Mouse (Mus musculus): ENCODE measurements around the gene Dnmt1.

DNA sequence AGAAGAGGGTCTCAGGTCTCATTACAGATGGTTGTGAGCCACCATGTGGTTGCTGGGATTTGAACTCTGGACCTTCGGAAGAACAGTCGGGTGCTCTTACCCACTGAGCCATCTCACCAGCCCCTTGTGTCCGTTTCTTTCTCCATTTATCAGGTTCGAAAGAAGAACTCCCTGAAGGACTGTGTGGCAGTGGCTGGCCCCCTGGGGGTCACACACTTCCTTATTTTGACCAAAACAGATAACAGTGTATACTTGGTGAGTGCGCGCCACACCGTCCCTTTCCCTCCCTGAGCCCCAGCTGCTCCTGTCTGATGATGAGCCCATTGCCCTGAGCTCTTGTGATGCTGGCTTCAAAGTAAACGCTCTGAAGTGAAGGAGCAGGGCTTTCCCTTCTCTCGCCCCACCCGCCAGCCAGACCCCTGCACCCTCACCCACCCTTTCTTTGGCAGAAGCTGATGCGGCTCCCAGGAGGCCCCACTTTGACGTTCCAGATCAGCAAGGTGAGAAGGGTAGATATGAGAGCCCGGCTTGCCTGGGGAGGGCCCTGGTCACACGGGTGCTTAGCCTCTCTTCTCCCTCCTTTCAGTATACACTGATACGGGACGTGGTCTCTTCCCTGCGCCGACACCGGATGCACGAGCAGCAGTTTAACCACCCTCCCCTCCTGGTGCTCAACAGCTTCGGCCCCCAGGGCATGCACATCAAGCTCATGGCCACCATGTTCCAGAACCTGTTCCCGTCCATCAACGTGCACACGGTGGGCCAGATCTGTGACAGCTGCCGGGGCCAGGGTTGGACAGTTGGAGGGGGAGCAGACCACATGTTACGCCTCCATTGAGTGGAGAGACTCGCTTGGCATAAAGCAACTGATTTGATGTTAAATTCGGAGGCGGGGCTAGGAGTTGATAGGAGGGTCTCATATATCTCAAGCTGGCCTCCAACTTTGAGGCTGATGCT is 70.2 kb downstream of the Dnmt1 start:
- TF ChIP-seq CTCF (IDR thresholded peaks at IDR 0.05; ENCODE audit: low read depth, low read length) (no peak), POLR2A (IDR thresholded peaks at IDR 0.05; ENCODE audit: extremely low read depth, insufficient read depth, low read length) (no peak)

Measured in liver, adult 2 months (tissue).